Mouse (Mus musculus) stomach, postnatal 0 days (tissue): ENCODE data around the gene Aim2.

Experiments
- CTCF ChIP-seq: IDR thresholded peaks from 2 replicates; pipeline ENCODE4 v1.5.1; 2016; ENCODE audit warnings: antibody characterized with exemption, low read depth, mild to moderate bottlenecking, moderate library complexity
- EP300 ChIP-seq: optimal IDR thresholded peaks from 2 replicates; pipeline ENCODE3; 2016; ENCODE audit warnings: antibody characterized with exemption

- TF ChIP-seq CTCF (no peak), EP300 (no peak)
These were observed 76.7 kb downstream of the Aim2 start for GRCm38 (mm10) chr1:173427385-173427784.
